Mouse (Mus musculus): ENCODE measurements around the gene Folr2. TPM values are rescaled to one million over a fixed set of nuclear protein-coding genes. Genes with fewer than 3 reads are reported as not detected.

Gene Folr2
- polyA plus RNA-seq, 1 experiment from 2014 or later, result 2.0 TPM

DNA sequence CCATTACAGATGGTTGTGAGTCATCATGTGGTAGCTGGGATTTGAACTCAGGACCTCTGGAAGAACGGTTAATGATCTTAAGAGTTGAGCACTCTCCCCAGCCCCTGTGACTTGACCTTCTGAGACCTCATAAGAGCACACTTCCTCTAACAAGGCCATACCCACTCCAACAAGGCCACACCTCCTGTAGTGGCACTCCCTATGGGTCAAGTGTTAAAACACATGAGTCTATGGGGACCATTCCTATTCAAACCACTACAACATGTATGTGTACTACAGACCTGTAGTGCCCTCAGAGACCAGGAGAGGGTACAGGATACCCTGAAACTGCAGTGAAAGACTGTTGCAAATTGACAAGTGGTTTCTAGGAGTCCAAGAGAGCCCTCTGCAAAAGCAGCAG, 9.1 kb downstream of the Folr2 start:
- TF ChIP-seq CTCF (IDR thresholded peaks at IDR 0.05; ENCODE audit: low read depth) (no peak; the same call in 1 of the 2 replicates), EP300 (optimal IDR thresholded peaks at IDR 0.05) (no peak)
- no peaks in the 10 kb centered on the region for H3K4me1 ChIP-seq (replicated peaks; ENCODE audit: control insufficient read depth, insufficient read depth)
- no peaks in the 10 kb centered on the region for H3K36me3 ChIP-seq (ENCODE audit: control insufficient read depth, insufficient read depth, low read length)
- H3K4me3 ChIP-seq (ENCODE audit: low read depth, low read length), result no peak overlapping the region
- DNase-seq (ENCODE audit: low spot score) (no peak), ATAC-seq (ENCODE audit: low FRiP score, low TSS enrichment) (peak; percentile 61; the same call in 1 of the 2 replicates)
- no peak overlapping the region for H3K4me2 ChIP-seq (replicated peaks; ENCODE audit: low read depth)
- no peaks in the 10 kb centered on the region for H3K9me3 ChIP-seq (ENCODE audit: control insufficient read depth, low read length)
- H3K9ac ChIP-seq (ENCODE audit: low read length), result no peak overlapping the region
- H3K27ac ChIP-seq (replicated peaks), result no peak overlapping the region
- H3K27me3 ChIP-seq (ENCODE audit: control insufficient read depth, insufficient read depth, low read length), result no peaks in the 10 kb centered on the region
- 85% methylated on average over 1 of the region's 1 CpGs for WGBS

DNA sequence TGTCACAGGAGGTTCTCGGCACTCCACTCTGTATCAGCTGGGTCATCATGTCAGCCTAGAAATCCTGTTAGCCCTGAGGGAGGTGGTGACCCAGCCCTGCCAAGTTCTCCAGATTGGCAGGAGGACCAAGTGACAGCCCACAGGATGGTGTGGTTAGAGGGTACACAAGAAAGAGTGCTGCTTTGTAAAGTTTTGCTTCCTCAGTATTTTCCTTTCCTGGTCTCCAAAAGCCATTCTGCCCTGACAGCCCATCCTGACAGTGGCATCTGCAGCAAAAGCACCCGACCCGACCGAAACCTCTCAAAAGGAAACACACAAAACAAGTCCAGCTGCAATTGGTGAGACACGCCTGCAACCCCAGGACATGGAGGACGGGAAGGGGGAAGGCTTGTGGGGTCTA, 12.8 kb downstream of the Folr2 start:
- Histone ChIP-seq H3K9ac (ENCODE audit: low read length) (no peak overlapping the region), H3K36me3 (ENCODE audit: control insufficient read depth, insufficient read depth, low read length) (no peaks in the 10 kb centered on the region), H3K4me3 (ENCODE audit: low read depth, low read length) (no peak overlapping the region), H3K27ac (replicated peaks) (no peak overlapping the region), H3K4me2 (replicated peaks; ENCODE audit: low read depth) (no peak overlapping the region), H3K9me3 (ENCODE audit: control insufficient read depth, low read length) (no peaks in the 10 kb centered on the region), H3K4me1 (replicated peaks; ENCODE audit: control insufficient read depth, insufficient read depth) (no peaks in the 10 kb centered on the region), H3K27me3 (ENCODE audit: control insufficient read depth, insufficient read depth, low read length) (no peaks in the 10 kb centered on the region)
- TF ChIP-seq EP300 (optimal IDR thresholded peaks at IDR 0.05) (no peak), CTCF (IDR thresholded peaks at IDR 0.05; ENCODE audit: low read depth) (no peak)
- 52% methylated on average over 6 of the region's 6 CpGs for WGBS
- no peak for ATAC-seq (ENCODE audit: low FRiP score, low TSS enrichment)
- no peak for DNase-seq (ENCODE audit: low spot score)

- peaks cover 7% of the 10 kb centered on the region; the same call in 1 of the 2 replicates for H3K4me1 ChIP-seq (replicated peaks; ENCODE audit: control insufficient read depth, insufficient read depth)
- peak within 1 kb of the TSS; percentile 91 for H3K4me2 ChIP-seq (replicated peaks; ENCODE audit: low read depth)
- DNase-seq (ENCODE audit: low spot score), result peak; percentile 93
- peak within 1 kb of the TSS; percentile 95 for H3K9ac ChIP-seq (ENCODE audit: low read length)
- H3K27ac ChIP-seq (replicated peaks), result peak within 1 kb of the TSS; percentile 94
- peaks cover 8% of the 10 kb centered on the region for H3K36me3 ChIP-seq (ENCODE audit: control insufficient read depth, insufficient read depth, low read length)
- ATAC-seq (ENCODE audit: low FRiP score, low TSS enrichment), result peak; percentile 84
- TF ChIP-seq EP300 (optimal IDR thresholded peaks at IDR 0.05) (no peak), CTCF (IDR thresholded peaks at IDR 0.05; ENCODE audit: low read depth) (peak; percentile 69)
- no peaks in the 10 kb centered on the region for H3K9me3 ChIP-seq (ENCODE audit: control insufficient read depth, low read length)
- H3K27me3 ChIP-seq (ENCODE audit: control insufficient read depth, insufficient read depth, low read length), result no peaks in the 10 kb centered on the region
- 1% methylated on average over 64 of the region's 64 CpGs for WGBS
- H3K4me3 ChIP-seq (ENCODE audit: low read depth, low read length), result peak within 1 kb of the TSS; percentile 87
Measured at GRCm38 (mm10) chr7:101837606-101838471, 19.2 kb downstream of the Folr2 start, which contains the start of gene Inppl1. Gene Inppl1 (minus strand): TSS chr7:101838229.

DNA sequence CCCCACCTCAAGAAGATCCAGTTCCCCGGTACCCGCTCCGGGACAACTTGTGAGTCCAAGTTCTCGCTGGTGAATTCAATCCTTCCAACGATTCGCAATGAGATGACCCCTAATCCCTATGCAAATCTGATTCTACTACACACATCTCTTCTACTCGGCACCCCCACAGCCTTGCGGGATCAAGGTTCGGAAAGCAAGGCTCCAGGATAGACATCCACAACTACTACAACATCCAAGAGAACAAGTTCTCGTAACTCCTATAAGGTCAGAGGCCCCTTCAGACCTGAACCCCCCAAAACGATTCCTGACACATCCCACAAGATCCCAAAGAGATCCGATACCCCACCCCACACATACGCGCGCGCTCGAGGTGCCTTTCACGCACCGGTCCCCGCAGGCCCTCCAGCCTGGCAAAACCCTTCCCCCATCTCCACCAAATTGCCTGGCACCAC, 19.8 kb downstream of the Folr2 start:
- Histone ChIP-seq H3K9ac (ENCODE audit: low read length) (peak overlapping the region; percentile 95), H3K27me3 (ENCODE audit: control insufficient read depth, insufficient read depth, low read length) (no peaks in the 10 kb centered on the region), H3K4me1 (replicated peaks; ENCODE audit: control insufficient read depth, insufficient read depth) (peaks cover 7% of the 10 kb centered on the region; the same call in 1 of the 2 replicates), H3K27ac (replicated peaks) (peak overlapping the region; percentile 94), H3K4me3 (ENCODE audit: low read depth, low read length) (peak overlapping the region; percentile 87), H3K9me3 (ENCODE audit: control insufficient read depth, low read length) (no peaks in the 10 kb centered on the region), H3K4me2 (replicated peaks; ENCODE audit: low read depth) (peak overlapping the region; percentile 91), H3K36me3 (ENCODE audit: control insufficient read depth, insufficient read depth, low read length) (peaks cover 14% of the 10 kb centered on the region)
- WGBS, result 0% methylated on average over 20 of the region's 20 CpGs
- DNase-seq (ENCODE audit: low spot score) (no peak), ATAC-seq (ENCODE audit: low FRiP score, low TSS enrichment) (peak; percentile 12)
- TF ChIP-seq EP300 (optimal IDR thresholded peaks at IDR 0.05) (no peak), CTCF (IDR thresholded peaks at IDR 0.05; ENCODE audit: low read depth) (no peak)

- no peaks in the 10 kb centered on the region for H3K27me3 ChIP-seq (ENCODE audit: control insufficient read depth, insufficient read depth, low read length)
- peak overlapping the region; percentile 91 for H3K4me2 ChIP-seq (replicated peaks; ENCODE audit: low read depth)
- H3K36me3 ChIP-seq (ENCODE audit: control insufficient read depth, insufficient read depth, low read length), result peaks cover 19% of the 10 kb centered on the region
- peak overlapping the region; percentile 94 for H3K27ac ChIP-seq (replicated peaks)
- no peaks in the 10 kb centered on the region for H3K9me3 ChIP-seq (ENCODE audit: control insufficient read depth, low read length)
- H3K4me1 ChIP-seq (replicated peaks; ENCODE audit: control insufficient read depth, insufficient read depth), result peaks cover 7% of the 10 kb centered on the region; the same call in 1 of the 2 replicates
- peak overlapping the region; percentile 87 for H3K4me3 ChIP-seq (ENCODE audit: low read depth, low read length)
- ATAC-seq (ENCODE audit: low FRiP score, low TSS enrichment) (peak; percentile 36), DNase-seq (ENCODE audit: low spot score) (peak; percentile 83)
- H3K9ac ChIP-seq (ENCODE audit: low read length), result peak overlapping the region; percentile 95
- TF ChIP-seq EP300 (optimal IDR thresholded peaks at IDR 0.05) (no peak), CTCF (IDR thresholded peaks at IDR 0.05; ENCODE audit: low read depth) (no peak)
- WGBS, result under 1% methylated on average over 49 of the region's 63 CpGs
Measured at GRCm38 (mm10) chr7:101836271-101837153, 20.5 kb downstream of the Folr2 start.
